Mouse (Mus musculus): ENCODE measurements around the gene Entpd1. TPM values are rescaled to one million over a fixed set of nuclear protein-coding genes. Genes with fewer than 3 reads are reported as not detected.

Gene Entpd1
- total RNA-seq, 1 experiment: 1.2 TPM

DNA sequence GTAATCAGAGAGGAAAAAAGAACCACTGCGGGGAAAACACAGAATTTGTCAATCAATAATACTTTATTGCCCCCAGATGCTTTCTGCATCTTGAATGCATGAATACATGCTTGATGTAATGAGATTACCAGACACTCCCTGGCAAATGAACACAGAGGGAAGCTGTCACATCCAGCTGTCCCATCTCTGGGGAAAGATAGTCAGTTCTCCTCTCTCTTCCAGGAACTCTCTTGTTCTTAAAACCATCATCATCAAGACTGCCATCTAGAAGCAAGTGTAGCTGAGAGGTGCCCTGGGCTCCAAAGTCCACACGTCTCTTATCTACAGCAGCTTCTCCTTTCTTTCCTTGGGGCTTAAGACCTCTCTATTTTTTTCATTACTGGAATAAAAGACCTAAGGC is 114.4 kb downstream of the Entpd1 start:
- Histone ChIP-seq H3K9ac (ENCODE audit: insufficient read depth, low read depth, low read length, poor library complexity, severe bottlenecking) (no peak overlapping the region), H3K9me3 (ENCODE audit: control insufficient read depth, insufficient read depth, low read depth, low read length) (no peaks in the 10 kb centered on the region), H3K36me3 (ENCODE audit: control insufficient read depth, insufficient read depth, low read length, poor library complexity, severe bottlenecking) (no peaks in the 10 kb centered on the region), H3K27ac (ENCODE audit: insufficient read depth, low read depth, low read length, poor library complexity, severe bottlenecking) (no peak overlapping the region), H3K4me3 (ENCODE audit: insufficient read depth in 1 of 2, low read depth in 1 of 2, low read length in 2 of 2, poor library complexity in 1 of 2, severe bottlenecking in 1 of 2) (no peak overlapping the region), H3K4me1 (ENCODE audit: control insufficient read depth in 2 of 2, insufficient read depth in 2 of 2, low read length in 2 of 2, poor library complexity in 1 of 2) (peaks cover 0 to 3% of the 10 kb centered on the region in 2 experiments; a peak in 1 of 4 replicates)
- no peak for DNase-seq (ENCODE audit: low read depth, low spot score)
- no peak for TF ChIP-seq ZC3H11A (IDR thresholded peaks at IDR 0.05; ENCODE audit: borderline replicate concordance, low read depth, low read length)
- no peak for TF ChIP-seq ZNF384 (IDR thresholded peaks at IDR 0.05; ENCODE audit: low read depth, low read length)
- no peak for TF ChIP-seq MAFK (IDR thresholded peaks at IDR 0.05; ENCODE audit: insufficient read depth, low read depth, low read length)
- TF ChIP-seq CHD2 (IDR thresholded peaks at IDR 0.05; ENCODE audit: low read depth, low read length): no peak
- TF ChIP-seq HCFC1 (IDR thresholded peaks at IDR 0.05; ENCODE audit: borderline replicate concordance, insufficient read depth, low read length): no peak
- in situ Hi-C loops (cut with MboI; ENCODE audit: low sequenced_read_pairs in 2 of 2, unreplicated experiment in 2 of 2): no loop called here

DNA sequence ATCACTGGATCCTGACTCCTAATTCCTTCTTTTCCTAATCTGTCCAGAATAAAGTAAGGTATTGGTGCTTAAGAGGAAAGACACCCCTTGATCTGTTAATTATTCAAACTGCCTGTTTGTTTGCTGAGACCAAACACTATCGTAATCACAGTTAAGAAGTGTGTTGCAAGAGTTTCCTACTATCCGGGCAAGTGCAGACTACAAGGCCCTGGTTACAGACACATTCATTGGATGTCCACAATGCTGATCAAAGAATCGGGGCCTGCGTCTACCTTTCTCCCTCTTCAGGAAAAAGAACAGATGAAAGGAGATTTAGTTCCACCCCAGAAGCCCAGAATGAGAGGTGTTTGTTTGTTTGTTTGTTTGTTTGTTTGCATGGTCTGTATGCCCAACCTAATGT is 116.0 kb downstream of the Entpd1 start:
- no peaks in the 10 kb centered on the region for H3K36me3 ChIP-seq (ENCODE audit: control insufficient read depth, insufficient read depth, low read length, poor library complexity, severe bottlenecking)
- H3K27ac ChIP-seq (ENCODE audit: insufficient read depth, low read depth, low read length, poor library complexity, severe bottlenecking): no peak overlapping the region
- H3K4me3 ChIP-seq (ENCODE audit: insufficient read depth in 1 of 2, low read depth in 1 of 2, low read length in 2 of 2, poor library complexity in 1 of 2, severe bottlenecking in 1 of 2): no peak overlapping the region
- no peaks in the 10 kb centered on the region for H3K9me3 ChIP-seq (ENCODE audit: control insufficient read depth, insufficient read depth, low read depth, low read length)
- in situ Hi-C loops (cut with MboI; ENCODE audit: low sequenced_read_pairs in 2 of 2, unreplicated experiment in 2 of 2): no loop called here
- no peak for DNase-seq (ENCODE audit: low read depth, low spot score)
- no peak overlapping the region for H3K9ac ChIP-seq (ENCODE audit: insufficient read depth, low read depth, low read length, poor library complexity, severe bottlenecking)
- peaks cover 0 to 3% of the 10 kb centered on the region in 2 experiments; a peak in 1 of 4 replicates for H3K4me1 ChIP-seq (ENCODE audit: control insufficient read depth in 2 of 2, insufficient read depth in 2 of 2, low read length in 2 of 2, poor library complexity in 1 of 2)
- TF ChIP-seq HCFC1 (IDR thresholded peaks at IDR 0.05; ENCODE audit: borderline replicate concordance, insufficient read depth, low read length) (no peak), ZNF384 (IDR thresholded peaks at IDR 0.05; ENCODE audit: low read depth, low read length) (no peak), MAFK (IDR thresholded peaks at IDR 0.05; ENCODE audit: insufficient read depth, low read depth, low read length) (no peak), ZC3H11A (IDR thresholded peaks at IDR 0.05; ENCODE audit: borderline replicate concordance, low read depth, low read length) (no peak), CHD2 (IDR thresholded peaks at IDR 0.05; ENCODE audit: low read depth, low read length) (no peak)

DNA sequence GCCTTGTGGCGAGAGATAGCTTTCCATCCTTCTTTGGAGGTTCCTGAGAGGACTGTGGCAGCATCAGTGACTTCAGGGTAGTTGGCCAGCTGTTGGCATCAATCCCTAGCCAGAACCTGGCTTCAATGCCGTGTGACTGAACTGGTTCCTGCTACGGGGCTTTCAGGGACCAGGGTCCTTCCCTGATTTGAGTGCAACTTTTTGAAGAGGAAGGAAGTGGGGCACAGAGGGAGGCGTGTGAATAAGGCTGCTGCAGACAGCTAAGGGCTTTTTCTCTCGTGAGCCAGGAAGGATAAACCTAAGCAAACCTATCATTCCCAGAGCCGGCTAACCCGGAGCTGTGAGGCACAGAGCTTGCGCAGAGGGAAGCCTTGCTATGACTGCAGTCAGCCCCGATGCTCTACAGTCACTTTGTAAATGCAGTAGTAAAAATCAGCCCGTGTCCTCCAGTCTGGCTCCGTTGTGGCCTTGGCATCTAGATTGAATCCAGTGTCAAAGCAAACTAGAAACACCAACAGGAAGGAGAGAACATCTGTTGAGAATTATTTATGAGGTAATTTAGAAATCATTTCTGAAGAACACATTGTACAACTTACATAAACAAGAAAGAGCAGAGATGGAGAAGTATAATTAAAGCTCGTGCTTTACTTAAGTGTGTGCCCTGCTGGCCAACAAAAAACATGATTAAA is 116.7 kb downstream of the Entpd1 start:
- no peak overlapping the region for H3K9ac ChIP-seq (ENCODE audit: insufficient read depth, low read depth, low read length, poor library complexity, severe bottlenecking)
- TF ChIP-seq ZNF384 (IDR thresholded peaks at IDR 0.05; ENCODE audit: low read depth, low read length): no peak
- TF ChIP-seq HCFC1 (IDR thresholded peaks at IDR 0.05; ENCODE audit: borderline replicate concordance, insufficient read depth, low read length): no peak
- no peak for TF ChIP-seq ZC3H11A (IDR thresholded peaks at IDR 0.05; ENCODE audit: borderline replicate concordance, low read depth, low read length)
- no peak for TF ChIP-seq CHD2 (IDR thresholded peaks at IDR 0.05; ENCODE audit: low read depth, low read length)
- no peak for TF ChIP-seq MAFK (IDR thresholded peaks at IDR 0.05; ENCODE audit: insufficient read depth, low read depth, low read length)
- in situ Hi-C loops (cut with MboI; ENCODE audit: low sequenced_read_pairs in 2 of 2, unreplicated experiment in 2 of 2): no loop called here
- no peak overlapping the region for H3K27ac ChIP-seq (ENCODE audit: insufficient read depth, low read depth, low read length, poor library complexity, severe bottlenecking)
- no peaks in the 10 kb centered on the region for H3K4me1 ChIP-seq (ENCODE audit: control insufficient read depth in 2 of 2, insufficient read depth in 2 of 2, low read length in 2 of 2, poor library complexity in 1 of 2)
- H3K9me3 ChIP-seq (ENCODE audit: control insufficient read depth, insufficient read depth, low read depth, low read length): no peaks in the 10 kb centered on the region
- H3K4me3 ChIP-seq (ENCODE audit: insufficient read depth in 1 of 2, low read depth in 1 of 2, low read length in 2 of 2, poor library complexity in 1 of 2, severe bottlenecking in 1 of 2): no peak overlapping the region
- H3K36me3 ChIP-seq (ENCODE audit: control insufficient read depth, insufficient read depth, low read length, poor library complexity, severe bottlenecking): no peaks in the 10 kb centered on the region
- no peak for DNase-seq (ENCODE audit: low read depth, low spot score)

DNA sequence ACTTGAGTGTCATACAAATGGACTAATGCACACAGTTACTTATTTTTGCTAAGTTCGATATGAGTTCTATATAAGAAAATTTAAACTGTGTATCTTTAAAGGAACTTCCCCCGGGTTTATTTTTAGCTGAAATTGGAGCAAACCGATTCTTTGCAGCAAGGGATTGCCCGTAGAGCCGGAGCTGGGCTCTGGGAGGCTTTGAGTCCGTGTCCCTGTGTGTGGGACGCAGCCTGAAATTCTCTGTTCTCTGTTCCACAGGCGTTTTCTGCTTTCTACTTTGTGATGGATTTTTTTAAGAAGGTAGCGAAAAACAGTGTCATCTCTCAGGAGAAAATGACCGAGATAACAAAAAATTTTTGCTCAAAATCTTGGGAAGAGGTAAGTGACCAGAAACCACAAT is 121.2 kb downstream of the Entpd1 start:
- Histone ChIP-seq H3K4me3 (ENCODE audit: insufficient read depth in 1 of 2, low read depth in 1 of 2, low read length in 2 of 2, poor library complexity in 1 of 2, severe bottlenecking in 1 of 2) (no peak overlapping the region), H3K9me3 (ENCODE audit: control insufficient read depth, insufficient read depth, low read depth, low read length) (no peaks in the 10 kb centered on the region), H3K36me3 (ENCODE audit: control insufficient read depth, insufficient read depth, low read length, poor library complexity, severe bottlenecking) (no peaks in the 10 kb centered on the region), H3K27ac (ENCODE audit: insufficient read depth, low read depth, low read length, poor library complexity, severe bottlenecking) (no peak overlapping the region), H3K4me1 (ENCODE audit: control insufficient read depth in 2 of 2, insufficient read depth in 2 of 2, low read length in 2 of 2, poor library complexity in 1 of 2) (no peaks in the 10 kb centered on the region; a peak in 1 of 4 replicates), H3K9ac (ENCODE audit: insufficient read depth, low read depth, low read length, poor library complexity, severe bottlenecking) (no peak overlapping the region)
- no peak for DNase-seq (ENCODE audit: low read depth, low spot score)
- in situ Hi-C loops (cut with MboI; ENCODE audit: low sequenced_read_pairs in 2 of 2, unreplicated experiment in 2 of 2): no loop called here
- no peak for TF ChIP-seq HCFC1 (IDR thresholded peaks at IDR 0.05; ENCODE audit: borderline replicate concordance, insufficient read depth, low read length)
- TF ChIP-seq ZNF384 (IDR thresholded peaks at IDR 0.05; ENCODE audit: low read depth, low read length): no peak

DNA sequence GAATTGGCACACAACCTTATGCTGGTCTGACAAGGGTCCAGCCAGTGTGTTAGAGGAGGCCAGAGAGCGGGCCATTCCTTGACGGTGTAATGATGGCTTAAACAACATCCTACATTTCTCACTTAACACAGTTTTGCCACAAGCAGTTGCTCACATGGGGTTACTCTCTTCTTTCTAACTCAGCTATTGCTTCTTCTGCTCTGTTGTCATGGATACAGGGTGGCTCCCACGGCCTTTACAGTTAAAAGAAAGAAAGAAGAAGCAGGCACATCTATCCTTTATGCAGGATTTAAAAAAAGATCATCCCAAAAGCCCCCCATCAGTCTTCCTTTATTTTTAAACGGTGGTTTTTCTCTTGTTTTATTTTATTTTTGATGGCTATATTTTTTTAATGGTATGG is 121.7 kb downstream of the Entpd1 start:
- DNase-seq (ENCODE audit: low read depth, low spot score): no peak
- no peaks in the 10 kb centered on the region for H3K9me3 ChIP-seq (ENCODE audit: control insufficient read depth, insufficient read depth, low read depth, low read length)
- H3K4me3 ChIP-seq (ENCODE audit: insufficient read depth in 1 of 2, low read depth in 1 of 2, low read length in 2 of 2, poor library complexity in 1 of 2, severe bottlenecking in 1 of 2): no peak overlapping the region

More for the DNA sequence above, 121.7 kb downstream of the Entpd1 start:
- peaks cover 0 to 3% of the 10 kb centered on the region in 2 experiments; a peak in 1 of 4 replicates for H3K4me1 ChIP-seq (ENCODE audit: control insufficient read depth in 2 of 2, insufficient read depth in 2 of 2, low read length in 2 of 2, poor library complexity in 1 of 2)
- no peak for TF ChIP-seq MAFK (IDR thresholded peaks at IDR 0.05; ENCODE audit: insufficient read depth, low read depth, low read length)
- no peak for TF ChIP-seq HCFC1 (IDR thresholded peaks at IDR 0.05; ENCODE audit: borderline replicate concordance, insufficient read depth, low read length)
- TF ChIP-seq CHD2 (IDR thresholded peaks at IDR 0.05; ENCODE audit: low read depth, low read length): no peak
- TF ChIP-seq ZNF384 (IDR thresholded peaks at IDR 0.05; ENCODE audit: low read depth, low read length): no peak
- no peak for TF ChIP-seq ZC3H11A (IDR thresholded peaks at IDR 0.05; ENCODE audit: borderline replicate concordance, low read depth, low read length)
- no peaks in the 10 kb centered on the region for H3K36me3 ChIP-seq (ENCODE audit: control insufficient read depth, insufficient read depth, low read length, poor library complexity, severe bottlenecking)
- in situ Hi-C loops (cut with MboI; ENCODE audit: low sequenced_read_pairs in 2 of 2, unreplicated experiment in 2 of 2): no loop called here
- no peak overlapping the region for H3K9ac ChIP-seq (ENCODE audit: insufficient read depth, low read depth, low read length, poor library complexity, severe bottlenecking)
- no peak overlapping the region for H3K27ac ChIP-seq (ENCODE audit: insufficient read depth, low read depth, low read length, poor library complexity, severe bottlenecking)

Measured in ES-E14 (cell line).